Mouse (Mus musculus) forebrain, embryonic 11.5 days (tissue): ENCODE results near the gene Gpr152. TPM values are rescaled to one million over a fixed set of nuclear protein-coding genes. Genes with fewer than 3 reads are reported as not detected.

Experiments
- ATAC-seq: fragments of 200-750 bp; cut with Nextera tagmentation; replicated peaks from 2 replicates; pipeline ENCODE4 v1.8.0; 2017; ENCODE audit warnings: moderate TSS enrichment; ENCODE audit not compliant: low FRiP score
- DNase-seq: peaks from one replicate; pipeline ENCODE4 v3.0.0-alpha.2; 2017; ENCODE audit warnings: low spot score
- H3K27ac ChIP-seq: fragments of 300-500 bp; sonication (generic); 2 replicates; pipeline ENCODE4 v1.5.1; 2014; ENCODE audit warnings: low read depth, low read length
- H3K27me3 ChIP-seq: fragments of 300-500 bp; sonication (generic); 2 replicates; pipeline ENCODE4 v1.6.1; 2014; ENCODE audit warnings: mild to moderate bottlenecking, low read length, mixed read lengths; ENCODE audit not compliant: control insufficient read depth, insufficient read depth
- H3K36me3 ChIP-seq: fragments of 300-500 bp; sonication (generic); 2 replicates; pipeline ENCODE4 v1.6.1; 2014; ENCODE audit warnings: mild to moderate bottlenecking, low read length, moderate library complexity, mixed read lengths; ENCODE audit not compliant: control insufficient read depth, insufficient read depth
- H3K4me1 ChIP-seq: fragments of 300-500 bp; sonication (generic); replicated peaks from 2 replicates; pipeline ENCODE4 v1.6.1; 2014; ENCODE audit warnings: low read length, mixed read lengths; ENCODE audit not compliant: control insufficient read depth, insufficient read depth
- H3K4me2 ChIP-seq: fragments of 300-500 bp; sonication (generic); 2 replicates; pipeline ENCODE4 v1.6.1; 2014; ENCODE audit warnings: low read depth, mild to moderate bottlenecking, low read length, moderate library complexity, mixed read lengths; ENCODE audit not compliant: severe bottlenecking
- H3K4me3 ChIP-seq: fragments of 300-500 bp; sonication (generic); 2 replicates; pipeline ENCODE4 v1.5.1; 2014; ENCODE audit warnings: low read depth, low read length
- H3K9ac ChIP-seq: fragments of 300-500 bp; sonication (generic); 2 replicates; pipeline ENCODE4 v1.6.1; 2014; ENCODE audit warnings: low read length
- H3K9me3 ChIP-seq: fragments of 300-500 bp; sonication (generic); 2 replicates; pipeline ENCODE4 v1.6.1; 2016; ENCODE audit warnings: low read length, mixed read lengths; ENCODE audit not compliant: control insufficient read depth
- WGBS: fragments of 180-500 bp; shearing (Covaris S2); extraction: QIAGEN DNeasy Blood & Tissue Kit; methylation state at CpG from one replicate; pipeline ENCODE4 v1.1.7; 2014; 5-methylcytosine and 5-hydroxymethylcytosine counted together
- polyA plus RNA-seq: library from polyadenylated mRNA; unstranded; fragments of >200 nt; fragmentation: Nextera tagmentation; extraction: Ambion mirVana; gene quantifications from 2 replicates; pipeline ENCODE4 v1.2.1, GENCODE M21; 2014

Gene Gpr152
- polyA plus RNA-seq, 1 experiment from 2014 or later, result not detected

GRCm38 (mm10) chr19:4102626-4103025 lies 37.0 kb upstream of the Gpr152 start:
- 96% methylated on average over 12 of the region's 12 CpGs for WGBS
- no peak overlapping the region for H3K27ac ChIP-seq
- H3K9ac ChIP-seq, result no peak overlapping the region
- H3K4me1 ChIP-seq, result peaks cover 23% of the 10 kb centered on the region
- no peaks in the 10 kb centered on the region for H3K36me3 ChIP-seq
- no peak for ATAC-seq
- H3K27me3 ChIP-seq, result peaks cover 9% of the 10 kb centered on the region; the same call in 1 of the 2 replicates
- no peaks in the 10 kb centered on the region for H3K9me3 ChIP-seq
- no peak overlapping the region for H3K4me2 ChIP-seq
- H3K4me3 ChIP-seq, result no peak overlapping the region
- no peak for DNase-seq

- 95% methylated on average over 18 of the region's 18 CpGs for WGBS
- H3K4me1 ChIP-seq, result peaks cover 19% of the 10 kb centered on the region
- no peak overlapping the region; the same call in 1 of the 2 replicates for H3K9ac ChIP-seq
- H3K36me3 ChIP-seq, result no peaks in the 10 kb centered on the region
- ATAC-seq (no peak), DNase-seq (no peak)
- no peaks in the 10 kb centered on the region for H3K9me3 ChIP-seq
- H3K4me3 ChIP-seq, result no peak overlapping the region
- H3K27ac ChIP-seq, result no peak overlapping the region
- H3K4me2 ChIP-seq, result no peak overlapping the region
- peaks cover 9% of the 10 kb centered on the region; the same call in 1 of the 2 replicates for H3K27me3 ChIP-seq
These were observed 36.3 kb upstream of the Gpr152 start for GRCm38 (mm10) chr19:4103294-4103693.

GRCm38 (mm10) chr19:4103792-4104191 lies 35.8 kb upstream of the Gpr152 start:
- H3K4me2 ChIP-seq, result no peak overlapping the region
- no peak for ATAC-seq
- peaks cover 9% of the 10 kb centered on the region; the same call in 1 of the 2 replicates for H3K27me3 ChIP-seq
- no peak overlapping the region for H3K9ac ChIP-seq
- peaks cover 18% of the 10 kb centered on the region for H3K4me1 ChIP-seq
- 81% methylated on average over 3 of the region's 3 CpGs for WGBS
- no peak overlapping the region for H3K27ac ChIP-seq
- DNase-seq, result no peak
- no peaks in the 10 kb centered on the region for H3K9me3 ChIP-seq
- H3K36me3 ChIP-seq, result no peaks in the 10 kb centered on the region
- H3K4me3 ChIP-seq, result no peak overlapping the region

- H3K9me3 ChIP-seq, result no peaks in the 10 kb centered on the region
- H3K9ac ChIP-seq, result no peak overlapping the region
- no peak overlapping the region for H3K4me2 ChIP-seq
- DNase-seq (no peak), ATAC-seq (no peak)
- no peak overlapping the region for H3K4me3 ChIP-seq
- H3K27ac ChIP-seq, result no peak overlapping the region
- peaks cover 17% of the 10 kb centered on the region for H3K4me1 ChIP-seq
- WGBS, result 93% methylated on average over 16 of the region's 16 CpGs
- peaks cover 9% of the 10 kb centered on the region; the same call in 1 of the 2 replicates for H3K27me3 ChIP-seq
- no peaks in the 10 kb centered on the region for H3K36me3 ChIP-seq
These were observed 34.9 kb upstream of the Gpr152 start for GRCm38 (mm10) chr19:4104675-4105194.

- no peak for ATAC-seq
- Histone ChIP-seq H3K27ac (no peak overlapping the region), H3K4me2 (no peak overlapping the region), H3K36me3 (no peaks in the 10 kb centered on the region), H3K27me3 (0 out of 2 replicates have a peak, but pooled peaks cover 2% of the 10 kb centered on the region), H3K4me3 (no peak overlapping the region), H3K9ac (no peak overlapping the region), H3K4me1 (no peaks in the 10 kb centered on the region; the same call in 1 of the 2 replicates), H3K9me3 (no peaks in the 10 kb centered on the region)
- 92% methylated on average over 14 of the region's 14 CpGs for WGBS
- DNase-seq, result no peak
These were observed 32.9 kb upstream of the Gpr152 start for GRCm38 (mm10) chr19:4106654-4107053.

- Histone ChIP-seq H3K4me1 (no peaks in the 10 kb centered on the region), H3K27me3 (no peaks in the 10 kb centered on the region), H3K9me3 (no peaks in the 10 kb centered on the region), H3K9ac (no peak overlapping the region), H3K27ac (no peak overlapping the region), H3K4me2 (no peak overlapping the region), H3K36me3 (no peaks in the 10 kb centered on the region), H3K4me3 (no peak overlapping the region)
- DNase-seq (no peak), ATAC-seq (no peak)
- 91% methylated on average over 9 of the region's 9 CpGs for WGBS
These were observed 31.1 kb upstream of the Gpr152 start for GRCm38 (mm10) chr19:4108535-4108934.

GRCm38 (mm10) chr19:4112063-4112960 lies 27.3 kb upstream of the Gpr152 start:
- ATAC-seq, result no peak
- WGBS, result 91% methylated on average over 26 of the region's 26 CpGs

GRCm38 (mm10) chr19:4113186-4113805 lies 26.3 kb upstream of the Gpr152 start:
- DNase-seq, result no peak
- Histone ChIP-seq H3K27me3 (no peaks in the 10 kb centered on the region), H3K4me2 (no peak overlapping the region), H3K4me1 (no peaks in the 10 kb centered on the region), H3K36me3 (no peaks in the 10 kb centered on the region; the same call in 1 of the 2 replicates), H3K4me3 (no peak overlapping the region), H3K9ac (no peak overlapping the region), H3K9me3 (no peaks in the 10 kb centered on the region), H3K27ac (no peak overlapping the region)
- no peak for ATAC-seq
- WGBS, result 87% methylated on average over 13 of the region's 13 CpGs

More at GRCm38 (mm10) chr19:4112063-4112960, 27.3 kb upstream of the Gpr152 start:
- no peaks in the 10 kb centered on the region for H3K4me1 ChIP-seq
- H3K27me3 ChIP-seq, result no peaks in the 10 kb centered on the region
- H3K27ac ChIP-seq, result no peak overlapping the region
- DNase-seq, result no peak
- no peaks in the 10 kb centered on the region; the same call in 1 of the 2 replicates for H3K36me3 ChIP-seq
- H3K9ac ChIP-seq, result no peak overlapping the region
- no peak overlapping the region for H3K4me3 ChIP-seq
- no peaks in the 10 kb centered on the region for H3K9me3 ChIP-seq
- no peak overlapping the region for H3K4me2 ChIP-seq
